Comparison of ENCODE assay signal across 18 mouse cellular contexts in the genomic region with DNA sequence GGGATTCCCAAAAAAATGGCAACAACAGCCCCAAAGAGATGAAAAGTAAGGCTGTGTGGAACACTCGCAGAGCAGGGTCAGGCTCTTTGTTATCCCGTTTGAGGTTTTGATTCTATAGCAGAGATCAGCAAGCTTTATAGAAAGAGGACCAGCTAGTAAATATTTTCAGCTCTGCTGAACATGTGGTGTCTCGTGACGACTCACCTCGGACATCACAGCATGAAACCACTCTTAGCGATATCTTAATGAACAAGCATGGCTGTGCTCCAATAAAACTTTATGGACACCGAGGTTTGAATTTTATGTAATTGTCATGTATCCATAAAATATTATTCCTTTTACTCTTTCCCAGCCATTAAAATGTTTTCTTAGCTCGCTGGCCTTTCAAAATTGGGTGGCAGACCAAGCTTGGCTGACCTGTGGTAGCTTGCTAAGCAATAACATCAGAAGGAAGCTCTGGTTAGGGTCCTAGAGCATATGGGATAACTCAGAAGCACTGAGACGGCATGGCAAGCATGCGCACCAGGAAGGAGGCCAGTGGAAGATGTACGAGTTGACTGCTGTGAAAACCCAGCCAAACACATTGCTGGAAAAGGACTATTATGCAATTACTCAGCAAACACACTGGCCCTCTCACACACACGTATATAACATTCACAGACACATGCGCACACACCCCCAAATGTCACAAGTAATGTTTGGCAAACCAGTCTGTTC.
DNase-seq lines count a peak whose midpoint lies in the region; ATAC-seq lines count a peak whose summit lies in the region.
"Had no signal": no experiment of that assay in that cellular context is flagged by ENCODE, and none has a peak within 500 bp of the region (broad histone marks: within the 10 kb centered on the region; RNA-seq: fewer than 3 reads in every experiment).

No protein-coding gene starts in this region.

- peaks cover 4% of the 10 kb centered on the region; the same call in 1 of the 2 replicates for H3K9me3 ChIP-seq in kidney, embryonic 15.5 days (replicated peaks)
- H3K9me3 ChIP-seq: intestine, embryonic 15.5 days; neural tube, embryonic 15.5 days had no signal

- H3K27ac ChIP-seq in kidney, embryonic 15.5 days, result no peak overlapping the region
- H3K27ac ChIP-seq: heart, embryonic 13.5 days; intestine, embryonic 15.5 days; liver, embryonic 14.5 days; neural tube, embryonic 15.5 days had no signal

- no peaks in the 10 kb centered on the region for H3K27me3 ChIP-seq in kidney, embryonic 15.5 days
- H3K27me3 ChIP-seq: heart, embryonic 13.5 days; intestine, embryonic 15.5 days; neural tube, embryonic 15.5 days had no signal

- H3K4me1 ChIP-seq in kidney, embryonic 15.5 days, result no peaks in the 10 kb centered on the region
- H3K4me1 ChIP-seq: heart, embryonic 13.5 days; intestine, embryonic 15.5 days; neural tube, embryonic 15.5 days had no signal

- ATAC-seq in kidney, embryonic 15.5 days (replicated peaks; ENCODE audit: low FRiP score), result peak; percentile 76; the same call in 1 of the 2 replicates
- ATAC-seq: forebrain, embryonic 14.5 days; intestine, embryonic 15.5 days had no signal

- WGBS in kidney, embryonic 15.5 days, result 40% methylated on average over 13 of the region's 13 CpGs

- DNase-seq in kidney, adult 11 months, result no peak
- peak; percentile 28 for DNase-seq in NIH3T3 (ENCODE audit: low read depth)
- peak; percentile 65 for DNase-seq in kidney, postnatal 14 days
- peak; percentile 71 for DNase-seq in lung, postnatal 10 days
- no peak for DNase-seq in T-cell, adult 2 months (ENCODE audit: low spot score)
- no peak for DNase-seq in adrenal gland, adult 8-10 months
- DNase-seq in embryo, embryonic 11 days, result no peak
- DNase-seq: adrenal gland, postnatal 10 days; B cell, adult 2 months; cerebellum, adult 2 months; thymus, postnatal 4 days had no signal

- H3K4me3 ChIP-seq in kidney, embryonic 15.5 days (replicated peaks), result no peak overlapping the region
- H3K4me3 ChIP-seq: heart, embryonic 13.5 days; intestine, embryonic 15.5 days; neural tube, embryonic 15.5 days had no signal

- H3K36me3 ChIP-seq in kidney, embryonic 15.5 days, result no peaks in the 10 kb centered on the region
- H3K36me3 ChIP-seq: heart, embryonic 13.5 days; intestine, embryonic 15.5 days; neural tube, embryonic 15.5 days had no signal

- no peak overlapping the region for H3K9ac ChIP-seq in kidney, embryonic 15.5 days
- H3K9ac ChIP-seq: heart, embryonic 13.5 days; intestine, embryonic 15.5 days; liver, embryonic 14.5 days; neural tube, embryonic 15.5 days had no signal

- no peak overlapping the region for H3K4me2 ChIP-seq in kidney, embryonic 15.5 days
- H3K4me2 ChIP-seq: heart, embryonic 13.5 days; intestine, embryonic 15.5 days; midbrain, embryonic 11.5 days; neural tube, embryonic 15.5 days had no signal

Comparison
In these comparisons a context has a peak if more than half of its experiments do, and no peak if none do; other contexts are left out.
1. DNase-seq: peak in NIH3T3 (single experiment), kidney, postnatal 14 days (single experiment) and lung, postnatal 10 days (single experiment); none in kidney, adult 11 months (single experiment), T-cell, adult 2 months (single experiment), adrenal gland, adult 8-10 months (single experiment) and embryo, embryonic 11 days (single experiment).